Mouse (Mus musculus): ENCODE data around the gene Eng.

The Eng gene

DNA sequence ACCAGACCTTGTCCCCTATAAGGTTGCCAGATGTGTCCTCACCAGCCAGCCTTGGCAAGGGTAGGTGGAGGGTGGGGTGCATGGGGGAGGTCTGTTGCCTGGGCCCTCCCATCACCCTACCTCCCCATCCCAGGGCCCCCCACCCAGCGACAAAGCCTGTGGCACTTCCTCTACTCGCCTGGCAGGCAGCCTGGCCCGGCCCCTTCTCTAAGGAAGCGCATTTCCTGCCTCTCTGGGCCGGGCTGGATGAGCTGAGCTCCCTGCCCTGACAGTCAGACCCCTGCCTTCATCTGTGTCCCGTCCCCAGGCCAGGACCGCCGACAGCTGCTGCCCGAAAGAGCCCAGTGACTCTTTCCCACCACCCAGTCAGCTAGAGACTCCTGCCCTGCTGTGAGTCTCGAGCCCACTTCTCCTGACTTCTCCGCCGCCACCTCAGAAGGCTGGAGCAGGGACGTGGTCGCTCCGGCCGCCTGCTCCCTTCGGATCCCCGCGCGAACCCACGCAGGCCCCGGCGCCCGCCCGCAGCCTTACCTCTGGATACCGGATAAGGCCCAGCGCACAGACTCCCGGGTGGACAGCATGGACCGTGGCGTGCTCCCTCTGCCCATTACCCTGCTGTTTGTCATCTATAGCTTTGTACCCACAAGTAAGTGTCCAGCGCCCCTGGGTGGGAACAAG is at the start of gene Eng:
Gene Eng, plus strand, starts transcription at position 217 of the 678 bp plus-strand sequence.
- no peak for DNase-seq (ENCODE audit: low read depth, low spot score)

DNA sequence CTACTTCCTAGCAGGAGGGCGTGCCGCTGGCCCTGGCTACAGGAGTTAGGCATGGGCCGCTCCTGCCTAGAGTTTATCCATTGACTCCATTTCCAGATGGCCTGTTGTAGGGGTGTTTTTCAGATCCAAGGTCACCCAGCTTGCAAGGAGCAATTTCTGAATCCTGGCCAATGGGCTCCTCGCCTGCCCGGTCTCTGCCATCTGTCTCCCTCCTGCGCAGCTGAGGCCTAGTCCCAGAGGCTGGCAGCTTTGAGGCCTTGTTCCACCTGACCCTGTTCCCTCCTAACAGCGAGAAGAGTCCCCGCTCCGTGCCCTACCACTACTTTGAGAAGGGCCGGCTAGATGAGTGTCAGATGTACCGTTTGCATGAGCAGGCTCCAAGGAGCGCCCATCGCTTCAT is 49.7 kb upstream of the Eng start:
- DNase-seq (ENCODE audit: low read depth, low spot score): peak; percentile 96

- no peak for DNase-seq (ENCODE audit: low read depth, low spot score)
Observed at GRCm38 (mm10) chr2:32597248-32597647, 49.1 kb upstream of the Eng start.

DNA sequence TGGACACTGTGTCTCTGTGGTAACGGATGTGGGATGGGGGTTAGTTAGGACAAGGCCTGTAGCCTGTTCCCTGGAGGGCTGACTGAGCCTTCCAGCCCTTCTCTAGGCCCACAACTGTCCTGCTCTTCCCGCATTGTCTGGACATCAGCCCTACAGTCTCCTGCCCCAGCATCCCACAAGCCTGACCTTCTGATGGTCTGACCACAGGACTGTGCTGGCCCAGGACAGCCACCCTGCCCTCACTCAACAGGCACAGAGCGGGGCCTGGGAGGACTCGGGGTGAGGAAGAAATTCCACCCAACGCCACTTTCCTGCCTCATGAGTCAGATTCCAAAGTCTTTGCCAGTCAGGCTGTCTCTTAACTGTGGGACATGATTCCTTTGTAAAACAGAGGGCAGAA is 48.7 kb upstream of the Eng start:
- DNase-seq (ENCODE audit: low read depth, low spot score): no peak

- DNase-seq (ENCODE audit: low read depth, low spot score): peak; percentile 55
Observed at GRCm38 (mm10) chr2:32598506-32598905, 47.9 kb upstream of the Eng start.

GRCm38 (mm10) chr2:32599409-32599808 is 47.0 kb upstream of the Eng start, which contains the start of gene St6galnac6:
Gene St6galnac6, plus strand, starts transcription at chr2:32599709.
- DNase-seq (ENCODE audit: low read depth, low spot score): no peak

GRCm38 (mm10) chr2:32601417-32602065 is 44.9 kb upstream of the Eng start:
- DNase-seq (ENCODE audit: low read depth, low spot score): peak; percentile 77

DNA sequence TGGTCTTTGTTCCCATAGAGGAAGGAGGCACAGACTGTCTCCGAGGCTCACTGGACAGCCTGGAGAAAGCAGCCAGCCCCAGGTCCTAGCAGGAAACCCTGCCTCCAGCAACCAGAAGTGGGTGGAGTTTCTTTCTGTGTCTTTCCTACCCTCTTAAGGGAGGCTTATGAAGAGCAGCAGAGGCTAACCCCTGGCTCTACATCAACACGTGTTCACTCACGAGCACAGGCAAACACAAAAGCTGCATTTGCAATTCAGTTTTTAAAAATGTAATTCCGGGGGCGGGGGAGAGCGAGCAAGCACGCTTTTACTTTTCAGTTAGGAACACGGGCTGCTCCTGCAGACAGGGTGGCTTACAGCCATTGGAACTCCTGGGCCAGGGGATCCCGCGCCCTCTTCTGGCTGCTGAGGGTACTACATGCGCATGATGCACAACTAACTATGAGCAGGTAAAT is 43.8 kb upstream of the Eng start:
- DNase-seq (ENCODE audit: low read depth, low spot score): peak; percentile 91

GRCm38 (mm10) chr2:32604631-32605030 is 41.8 kb upstream of the Eng start:
- DNase-seq (ENCODE audit: low read depth, low spot score): no peak

DNA sequence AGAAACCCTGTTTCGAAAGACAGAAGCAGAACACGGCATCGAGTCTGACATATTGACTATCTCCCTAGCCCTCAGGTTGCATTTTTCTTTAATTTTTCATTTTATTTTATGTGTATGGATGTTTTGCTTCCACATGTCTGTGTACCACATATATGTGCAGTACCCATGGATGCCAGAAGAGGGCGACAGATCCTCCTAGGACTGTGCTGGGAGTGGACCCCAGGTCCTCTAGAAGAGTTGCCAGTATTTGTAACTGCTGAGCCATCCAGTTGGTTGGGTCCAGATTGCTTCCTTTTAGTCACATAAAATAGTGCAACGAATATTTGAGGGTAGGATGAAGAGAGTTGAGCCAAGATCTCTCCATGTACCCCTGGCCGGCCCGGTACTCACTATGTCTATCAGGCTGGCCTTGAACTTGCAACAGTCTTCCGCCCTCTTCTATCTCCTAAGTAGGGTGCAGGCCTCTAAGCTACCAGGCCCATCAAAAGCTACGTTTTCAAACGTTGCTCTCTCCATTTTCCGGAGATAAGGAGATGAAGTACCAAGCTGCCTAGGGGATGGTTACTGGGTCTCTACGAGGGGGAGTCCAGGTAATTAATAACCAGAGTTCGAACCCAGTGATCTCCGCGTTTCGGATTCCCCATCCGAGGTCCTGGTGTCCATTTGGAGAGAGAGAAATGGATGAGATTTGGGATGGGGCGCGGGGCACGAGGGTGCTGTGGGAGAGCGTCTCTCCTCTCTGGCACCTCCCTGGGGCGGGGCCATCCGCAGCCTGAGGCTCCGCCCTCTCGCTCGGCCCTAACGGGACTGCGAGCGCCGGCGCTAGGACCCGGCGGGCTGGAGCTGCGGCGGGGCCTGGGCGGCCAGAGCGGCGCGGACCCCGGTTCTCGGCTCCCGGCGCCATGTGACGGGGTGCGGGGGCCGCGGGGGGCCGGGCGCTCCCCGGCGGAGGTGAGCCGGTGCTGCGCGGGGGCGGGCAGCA is 39.9 kb upstream of the Eng start:
- DNase-seq (ENCODE audit: low read depth, low spot score): peak; percentile 93

- peak; percentile 71 for DNase-seq (ENCODE audit: low read depth, low spot score)
Observed at GRCm38 (mm10) chr2:32607262-32607947, 39.0 kb upstream of the Eng start.

DNA sequence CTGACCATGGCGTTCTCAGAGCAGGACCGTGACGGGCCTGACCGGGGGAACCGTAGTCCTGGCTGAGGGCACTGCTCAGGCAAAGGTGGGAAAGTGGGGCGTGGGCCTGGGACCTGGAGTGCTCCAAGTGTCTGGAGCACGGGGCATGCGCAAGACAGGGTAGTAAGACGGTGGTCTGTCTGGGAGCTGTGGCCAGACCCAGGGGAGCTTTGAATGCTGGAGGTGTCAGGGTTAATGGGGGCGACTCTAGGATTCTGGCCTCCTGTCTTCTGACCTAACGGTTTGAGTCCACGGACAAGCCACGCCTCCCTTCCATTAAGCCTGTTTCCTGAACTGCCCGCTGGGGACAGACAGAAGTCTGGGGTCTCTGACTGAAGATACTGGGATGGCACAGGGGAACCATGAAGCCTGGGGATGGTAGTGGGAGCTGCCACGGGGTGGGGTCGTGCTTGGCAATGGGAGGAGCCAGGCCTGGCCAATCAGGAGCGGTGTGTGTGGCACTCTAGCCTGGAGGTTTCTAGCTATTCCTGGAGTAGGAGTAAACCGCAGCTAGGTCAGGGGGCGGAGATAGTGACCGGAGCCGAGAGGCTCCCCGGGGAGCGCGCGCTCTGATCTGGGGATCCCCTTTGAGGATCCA is 38.1 kb upstream of the Eng start:
- peak; percentile 78 for DNase-seq (ENCODE audit: low read depth, low spot score)

GRCm38 (mm10) chr2:32608778-32609435 is 37.5 kb upstream of the Eng start:
- no peak for DNase-seq (ENCODE audit: low read depth, low spot score)

DNA sequence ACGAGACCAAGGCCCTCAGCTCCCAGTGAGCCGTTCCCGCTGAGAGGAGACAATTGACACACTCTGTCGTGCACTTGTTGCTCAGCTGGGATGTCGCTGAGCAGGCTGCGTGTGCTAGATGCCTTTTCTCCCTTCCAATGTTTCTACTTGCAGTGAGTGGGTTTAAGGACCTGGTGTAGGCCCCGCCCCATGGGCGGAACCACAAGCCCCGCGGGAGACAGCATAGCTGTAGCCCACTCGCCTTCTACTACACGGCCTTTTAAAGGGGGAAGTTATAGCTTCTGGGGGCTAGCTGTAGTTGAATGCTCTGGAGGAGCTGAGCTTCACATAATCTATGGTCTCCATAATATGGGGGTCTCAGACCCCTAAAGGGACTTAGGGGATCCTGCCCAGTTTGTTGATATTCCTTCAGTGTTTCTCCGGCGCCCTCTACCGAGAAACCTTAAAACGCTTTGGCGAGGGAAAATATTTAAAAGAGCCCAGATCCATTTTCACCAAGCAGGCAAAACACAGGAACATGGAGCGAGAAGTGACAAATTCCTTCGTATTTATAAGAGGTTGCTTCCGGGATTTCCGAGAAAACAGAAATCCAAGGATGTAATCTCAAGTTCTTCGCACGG is 35.7 kb upstream of the Eng start:
- DNase-seq (ENCODE audit: low read depth, low spot score): peak; percentile 67

GRCm38 (mm10) chr2:32612274-32612673 is 34.1 kb upstream of the Eng start:
- DNase-seq (ENCODE audit: low read depth, low spot score): no peak

DNA sequence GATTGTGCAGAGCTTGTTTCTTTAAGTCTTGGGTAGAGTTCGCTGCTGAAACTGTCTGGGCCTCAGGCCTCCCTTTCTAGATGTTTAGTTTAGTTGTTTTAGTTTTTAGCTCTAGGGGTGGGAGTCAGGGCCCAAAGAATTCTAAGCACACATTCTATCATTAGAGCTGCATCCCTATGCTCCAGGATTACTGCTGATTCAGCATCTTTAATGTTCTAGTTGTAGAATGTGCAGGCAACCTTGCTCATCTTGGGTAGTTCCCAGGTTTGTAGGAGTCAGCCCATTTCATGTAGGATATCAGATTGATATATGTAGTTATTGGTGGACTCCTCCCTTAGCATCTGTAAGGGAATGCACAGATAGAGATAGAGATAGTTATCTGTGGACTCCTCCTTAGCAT is 29.3 kb upstream of the Eng start:
- DNase-seq (ENCODE audit: low read depth, low spot score): no peak

DNA sequence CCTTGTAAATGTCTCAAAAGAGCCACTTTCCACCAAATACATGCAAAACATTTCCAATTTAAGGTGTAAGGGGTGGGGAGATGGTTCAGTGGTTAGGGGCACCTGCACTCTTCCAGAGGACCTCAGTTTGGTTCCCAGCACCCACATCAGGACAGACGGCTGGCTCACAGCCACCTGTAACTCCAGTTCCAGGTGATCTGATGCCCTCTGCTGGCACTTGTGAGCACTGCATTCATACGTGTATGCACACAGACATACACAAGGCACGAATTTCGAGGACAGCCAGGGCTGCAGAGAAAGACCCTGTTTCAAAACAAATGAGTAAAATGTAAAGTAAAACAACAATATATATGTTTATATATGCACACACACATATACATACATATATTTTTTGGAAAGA is 28.8 kb upstream of the Eng start:
- peak; percentile 48 for DNase-seq (ENCODE audit: low read depth, low spot score)

DNA sequence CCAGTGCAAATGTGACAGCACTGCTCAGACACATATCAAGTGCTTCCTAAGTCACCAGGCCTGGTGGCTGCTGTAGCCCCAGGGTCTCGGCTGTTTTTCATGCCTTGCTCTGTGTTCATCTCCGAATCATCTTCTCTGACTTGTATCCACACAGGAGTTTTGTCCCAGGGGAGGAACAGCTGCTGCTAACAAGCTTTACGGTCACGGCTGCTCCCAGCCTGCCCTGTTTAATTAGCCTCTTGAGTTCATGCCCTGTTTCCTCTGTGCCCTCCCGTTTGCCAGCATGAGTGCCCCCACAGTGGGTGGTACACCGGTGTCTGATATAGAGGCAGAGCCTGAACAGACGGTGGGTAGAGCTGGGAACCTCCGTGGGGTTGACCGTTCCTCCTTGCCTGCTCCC is 28.3 kb upstream of the Eng start:
- no peak for DNase-seq (ENCODE audit: low read depth, low spot score)

DNA sequence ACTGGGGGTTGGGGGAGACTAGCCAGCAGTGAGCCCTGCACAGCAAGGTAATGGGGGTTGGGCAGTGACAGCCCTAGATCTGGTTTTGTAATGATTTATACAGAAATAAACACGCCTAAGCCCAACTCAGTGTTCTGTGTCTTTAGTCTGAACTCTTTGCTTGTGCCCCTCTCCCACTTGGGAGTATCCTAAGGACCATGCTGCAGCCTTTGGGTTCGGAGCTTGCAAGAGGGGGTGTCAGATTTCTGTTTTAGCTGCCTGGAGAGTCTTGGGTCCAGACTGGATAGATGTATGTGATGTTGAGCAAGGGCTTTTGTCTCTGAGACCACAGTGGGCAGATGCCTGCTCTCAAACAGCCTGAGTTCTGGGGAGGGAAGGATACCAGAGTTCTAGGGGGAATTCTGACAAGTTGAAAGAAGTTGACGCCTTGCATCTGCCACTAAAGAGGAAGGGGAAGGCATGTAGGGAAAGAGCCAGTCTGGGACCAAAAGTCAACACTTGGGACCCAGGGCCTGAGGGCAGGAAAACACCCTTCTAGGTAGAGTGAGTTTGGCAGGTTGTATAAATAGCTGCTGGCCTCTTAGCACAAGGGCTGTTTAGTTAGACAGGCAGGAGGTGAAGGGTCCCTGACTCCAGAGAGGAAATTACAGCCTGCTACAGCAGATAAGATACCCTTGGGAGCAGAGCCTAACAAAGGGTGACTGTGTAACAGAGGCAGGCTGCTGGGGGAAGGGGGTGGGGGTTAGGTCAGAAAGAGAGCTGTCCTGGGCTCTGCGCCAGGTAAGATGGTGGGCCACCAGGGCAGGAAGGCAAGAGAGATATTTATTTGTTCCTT is 25.5 kb upstream of the Eng start:
- peak; percentile 49 for DNase-seq (ENCODE audit: low read depth, low spot score)

Data from brain, adult 2 months (tissue).